Mouse (Mus musculus) neural tube, embryonic 15.5 days (tissue): ENCODE data around the gene Dpy30. TPM values are rescaled to one million over a fixed set of nuclear protein-coding genes. Genes with fewer than 3 reads are reported as not detected.
A peak's percentile ranks its signal among the peaks of the same experiment; 100 is the strongest.
"Not testable (repeated sequence)": the region's sequence is repeated elsewhere in the genome, so short reads cannot be mapped to it uniquely, and the experiment has no call there.

ENCODE experiments used
- ATAC-seq: fragments of 200-750 bp; cut with Nextera tagmentation; 2 replicates; pipeline ENCODE4 v1.8.0; 2017; ENCODE audit warnings: mild to moderate bottlenecking, moderate TSS enrichment, moderate library complexity; ENCODE audit not compliant: low FRiP score
- H3K27ac ChIP-seq: fragments of 300-500 bp; sonication (generic); replicated peaks from 2 replicates; pipeline ENCODE4 v1.5.1; 2015; ENCODE audit warnings: mild to moderate bottlenecking, inconsistent platforms
- H3K27me3 ChIP-seq: fragments of 300-500 bp; sonication (generic); replicated peaks from 2 replicates; pipeline ENCODE4 v1.6.1; 2015; ENCODE audit warnings: inconsistent platforms
- H3K36me3 ChIP-seq: fragments of 300-500 bp; sonication (generic); 2 replicates; pipeline ENCODE4 v1.6.1; 2015; ENCODE audit warnings: inconsistent platforms
- H3K4me1 ChIP-seq: fragments of 300-500 bp; sonication (generic); 2 replicates; pipeline ENCODE4 v1.6.1; 2015; ENCODE audit warnings: inconsistent platforms
- H3K4me2 ChIP-seq: fragments of 300-500 bp; sonication (generic); 2 replicates; pipeline ENCODE4 v1.6.1; 2015; ENCODE audit warnings: inconsistent platforms, mild to moderate bottlenecking, moderate library complexity
- H3K4me3 ChIP-seq: fragments of 300-500 bp; sonication (generic); replicated peaks from 2 replicates; pipeline ENCODE4 v1.5.1; 2015; ENCODE audit warnings: mild to moderate bottlenecking, inconsistent platforms
- H3K9ac ChIP-seq: fragments of 300-500 bp; sonication (generic); replicated peaks from 2 replicates; pipeline ENCODE4 v1.6.1; 2015; ENCODE audit warnings: mild to moderate bottlenecking, inconsistent platforms
- H3K9me3 ChIP-seq: fragments of 300-500 bp; sonication (generic); replicated peaks from 2 replicates; pipeline ENCODE4 v1.6.1; 2016; ENCODE audit warnings: inconsistent platforms
- WGBS: fragments of 180-500 bp; shearing (Covaris S2); methylation state at CpG from one replicate; pipeline ENCODE4 v1.1.7; 2015; ENCODE audit warnings: mixed read lengths; 5-methylcytosine and 5-hydroxymethylcytosine counted together
- polyA plus RNA-seq: library from polyadenylated mRNA; unstranded; fragments of >200 nt; fragmentation: Nextera tagmentation; extraction: Ambion mirVana; gene quantifications from 2 replicates; pipeline ENCODE4 v1.2.1, GENCODE M21; 2015

Gene Dpy30
- 236 and 249 TPM in 2 replicates for polyA plus RNA-seq

- ATAC-seq = no peak
- Histone ChIP-seq H3K9me3 (no peaks in the 10 kb centered on the region), H3K4me2 (no peak within 1 kb of the TSS), H3K4me3 (no peak within 1 kb of the TSS), H3K36me3 (no peaks in the 10 kb centered on the region), H3K27me3 (no peaks in the 10 kb centered on the region), H3K4me1 (no peaks in the 10 kb centered on the region), H3K27ac (no peak within 1 kb of the TSS), H3K9ac (no peak within 1 kb of the TSS)
- 85% methylated on average over 2 of the region's 2 CpGs for WGBS
Measured at GRCm38 (mm10) chr17:74323844-74324243, at the start of gene Dpy30. Dpy30 (minus strand) TSS chr17:74323944.

- H3K4me2 ChIP-seq = no peak overlapping the region
- 100% methylated on average over 1 of the region's 1 CpGs for WGBS
- no peaks in the 10 kb centered on the region for H3K9me3 ChIP-seq
- no peak overlapping the region for H3K27ac ChIP-seq
- no peak overlapping the region for H3K4me3 ChIP-seq
- no peak overlapping the region for H3K9ac ChIP-seq
- H3K36me3 ChIP-seq = peaks cover 43% of the 10 kb centered on the region
- no peaks in the 10 kb centered on the region for H3K4me1 ChIP-seq
- ATAC-seq = no peak
- H3K27me3 ChIP-seq = no peaks in the 10 kb centered on the region
Measured at GRCm38 (mm10) chr17:74363592-74363991, 39.8 kb upstream of the Dpy30 start.

GRCm38 (mm10) chr17:74341151-74341550, 17.4 kb upstream of the Dpy30 start:
- Histone ChIP-seq H3K4me2 (peak overlapping the region; percentile 60), H3K9me3 (no peaks in the 10 kb centered on the region), H3K4me1 (peaks cover 40% of the 10 kb centered on the region), H3K36me3 (peaks cover 3% of the 10 kb centered on the region; the same call in 1 of the 2 replicates), H3K27me3 (no peaks in the 10 kb centered on the region), H3K4me3 (peak overlapping the region; percentile 98), H3K9ac (0 out of 2 replicates have a peak overlapping the region, but pooled peaks have one; percentile 97), H3K27ac (no peak overlapping the region)
- 33% methylated on average over 5 of the region's 5 CpGs for WGBS
- ATAC-seq = no peak

GRCm38 (mm10) chr17:74338937-74339804, 15.4 kb upstream of the Dpy30 start, which contains the start of gene Spast:
Spast (plus strand) TSS chr17:74338987.
- H3K36me3 ChIP-seq = peaks cover 3% of the 10 kb centered on the region; the same call in 1 of the 2 replicates
- H3K4me3 ChIP-seq = peak within 1 kb of the TSS; percentile 98
- under 1% methylated on average over 70 of the region's 90 CpGs for WGBS
- peak; percentile 79 for ATAC-seq
- no peaks in the 10 kb centered on the region for H3K9me3 ChIP-seq
- H3K4me1 ChIP-seq = peaks cover 40% of the 10 kb centered on the region
- peak within 1 kb of the TSS; percentile 97 for H3K9ac ChIP-seq
- peak within 1 kb of the TSS; percentile 98 for H3K27ac ChIP-seq
- peak within 1 kb of the TSS; percentile 60 for H3K4me2 ChIP-seq
- H3K27me3 ChIP-seq = no peaks in the 10 kb centered on the region

- H3K4me2 ChIP-seq = peak overlapping the region; percentile 60
- H3K9me3 ChIP-seq = no peaks in the 10 kb centered on the region
- under 1% methylated on average over 45 of the region's 50 CpGs for WGBS
Measured at GRCm38 (mm10) chr17:74338225-74338931, 14.6 kb upstream of the Dpy30 start.

GRCm38 (mm10) chr17:74331049-74331676, 7.4 kb upstream of the Dpy30 start:
- Histone ChIP-seq H3K4me3 (no peak overlapping the region), H3K27me3 (no peaks in the 10 kb centered on the region), H3K36me3 (no peaks in the 10 kb centered on the region), H3K27ac (no peak overlapping the region), H3K4me1 (no peaks in the 10 kb centered on the region), H3K9ac (no peak overlapping the region), H3K9me3 (no peaks in the 10 kb centered on the region), H3K4me2 (no peak overlapping the region)
- WGBS = 85% methylated on average over 9 of the region's 9 CpGs
- no peak for ATAC-seq

More at GRCm38 (mm10) chr17:74338225-74338931, 14.6 kb upstream of the Dpy30 start:
- Histone ChIP-seq H3K4me3 (peak overlapping the region; percentile 98), H3K9ac (peak overlapping the region; percentile 97), H3K27me3 (no peaks in the 10 kb centered on the region), H3K4me1 (peaks cover 40% of the 10 kb centered on the region), H3K36me3 (no peaks in the 10 kb centered on the region), H3K27ac (peak overlapping the region; percentile 98)
- ATAC-seq = peak; percentile 92

- not testable (repeated sequence) for H3K9me3 ChIP-seq, H3K36me3 ChIP-seq, H3K27me3 ChIP-seq, H3K27ac ChIP-seq, H3K4me3 ChIP-seq, H3K4me2 ChIP-seq, H3K9ac ChIP-seq, ATAC-seq, H3K4me1 ChIP-seq
- WGBS = 51% methylated on average over 2 of the region's 2 CpGs
Measured at GRCm38 (mm10) chr17:74328146-74328545, 4.4 kb upstream of the Dpy30 start.

- not testable (repeated sequence) for H3K9ac ChIP-seq, H3K27ac ChIP-seq, H3K4me3 ChIP-seq, H3K36me3 ChIP-seq, H3K4me2 ChIP-seq, ATAC-seq, H3K4me1 ChIP-seq, H3K27me3 ChIP-seq, H3K9me3 ChIP-seq
- 85% methylated on average over 7 of the region's 7 CpGs for whole genome bisulfite sequencing
Measured at GRCm38 (mm10) chr17:74327195-74327594, 3.5 kb upstream of the Dpy30 start.

- Histone ChIP-seq H3K4me3 (no peak overlapping the region), H3K36me3 (no peaks in the 10 kb centered on the region), H3K4me2 (no peak overlapping the region), H3K9me3 (no peaks in the 10 kb centered on the region), H3K4me1 (no peaks in the 10 kb centered on the region), H3K9ac (no peak overlapping the region), H3K27me3 (no peaks in the 10 kb centered on the region), H3K27ac (no peak overlapping the region)
- no peak for ATAC-seq
- 52% methylated on average over 5 of the region's 5 CpGs for WGBS
Measured at GRCm38 (mm10) chr17:74322400-74323054, 1.2 kb downstream of the Dpy30 start.

GRCm38 (mm10) chr17:74318721-74319120, 5.0 kb downstream of the Dpy30 start:
- H3K27ac ChIP-seq = no peak overlapping the region
- no peak overlapping the region for H3K4me2 ChIP-seq
- H3K9ac ChIP-seq = no peak overlapping the region
- ATAC-seq = no peak
- no peaks in the 10 kb centered on the region for H3K9me3 ChIP-seq
- H3K36me3 ChIP-seq = no peaks in the 10 kb centered on the region
- H3K4me3 ChIP-seq = no peak overlapping the region
- H3K4me1 ChIP-seq = peaks cover 23% of the 10 kb centered on the region
- no peaks in the 10 kb centered on the region for H3K27me3 ChIP-seq
- 94% methylated on average over 6 of the region's 6 CpGs for WGBS

- Histone ChIP-seq H3K4me2 (peak overlapping the region; percentile 69), H3K4me1 (peaks cover 23% of the 10 kb centered on the region), H3K27me3 (no peaks in the 10 kb centered on the region), H3K4me3 (peak overlapping the region; percentile 66), H3K9ac (peak overlapping the region; percentile 78), H3K27ac (peak overlapping the region; percentile 86), H3K9me3 (no peaks in the 10 kb centered on the region), H3K36me3 (0 out of 2 replicates have a peak, but pooled peaks cover 4% of the 10 kb centered on the region)
- peak; percentile 96 for ATAC-seq
- WGBS = 0% methylated on average over 48 of the region's 48 CpGs
Measured at GRCm38 (mm10) chr17:74316309-74316863, 7.4 kb downstream of the Dpy30 start.
